Mouse (Mus musculus) kidney, embryonic 16.5 days (tissue): ENCODE results near the gene Dnajc4. TPM values are rescaled to one million over a fixed set of nuclear protein-coding genes. Genes with fewer than 3 reads are reported as not detected.
"Not testable (repeated sequence)": the region's sequence is repeated elsewhere in the genome, so short reads cannot be mapped to it uniquely, and the experiment has no call there.

Source experiments
- ATAC-seq: fragments of 200-750 bp; cut with Nextera tagmentation; 2 replicates; pipeline ENCODE4 v1.8.0; 2017; ENCODE audit warnings: moderate TSS enrichment; ENCODE audit not compliant: low FRiP score, low TSS enrichment
- H3K27ac ChIP-seq: fragments of 300-500 bp; sonication (generic); 2 replicates; pipeline ENCODE4 v1.5.1; 2014; ENCODE audit warnings: low read length
- H3K27me3 ChIP-seq: fragments of 300-500 bp; sonication (generic); 2 replicates; pipeline ENCODE4 v1.6.1; 2014; ENCODE audit warnings: low read length, control low read depth, mixed read lengths; ENCODE audit not compliant: insufficient read depth
- H3K36me3 ChIP-seq: fragments of 300-500 bp; sonication (generic); 2 replicates; pipeline ENCODE4 v1.6.1; 2014; ENCODE audit warnings: low read length, control low read depth, mixed read lengths; ENCODE audit not compliant: insufficient read depth
- H3K4me1 ChIP-seq: fragments of 300-500 bp; sonication (generic); 2 replicates; pipeline ENCODE4 v1.6.1; 2014; ENCODE audit warnings: low read length, control low read depth, mixed read lengths; ENCODE audit not compliant: insufficient read depth
- H3K4me2 ChIP-seq: fragments of 300-500 bp; sonication (generic); replicated peaks from 2 replicates; pipeline ENCODE4 v1.6.1; 2014; ENCODE audit warnings: low read depth, low read length
- H3K4me3 ChIP-seq: fragments of 300-500 bp; sonication (generic); 2 replicates; pipeline ENCODE4 v1.5.1; 2014; ENCODE audit warnings: mild to moderate bottlenecking, low read length
- H3K9ac ChIP-seq: fragments of 300-500 bp; sonication (generic); replicated peaks from 2 replicates; pipeline ENCODE4 v1.6.1; 2014; ENCODE audit warnings: low read length
- H3K9me3 ChIP-seq: fragments of 300-500 bp; sonication (generic); 2 replicates; pipeline ENCODE4 v1.6.1; 2016; ENCODE audit warnings: low read length, control low read depth
- WGBS: fragments of 180-500 bp; shearing (Covaris S2); extraction: QIAGEN DNeasy Blood & Tissue Kit; methylation state at CpG from one replicate; pipeline ENCODE4 v1.1.7; 2014; 5-methylcytosine and 5-hydroxymethylcytosine counted together
- polyA plus RNA-seq: library from polyadenylated mRNA; unstranded; fragments of >200 nt; fragmentation: Nextera tagmentation; extraction: Ambion mirVana; gene quantifications from 2 replicates; pipeline ENCODE4 v1.2.1, GENCODE M21; 2015

The Dnajc4 gene
- polyA plus RNA-seq, 1 experiment from 2014 or later, result 26.8 TPM

DNA sequence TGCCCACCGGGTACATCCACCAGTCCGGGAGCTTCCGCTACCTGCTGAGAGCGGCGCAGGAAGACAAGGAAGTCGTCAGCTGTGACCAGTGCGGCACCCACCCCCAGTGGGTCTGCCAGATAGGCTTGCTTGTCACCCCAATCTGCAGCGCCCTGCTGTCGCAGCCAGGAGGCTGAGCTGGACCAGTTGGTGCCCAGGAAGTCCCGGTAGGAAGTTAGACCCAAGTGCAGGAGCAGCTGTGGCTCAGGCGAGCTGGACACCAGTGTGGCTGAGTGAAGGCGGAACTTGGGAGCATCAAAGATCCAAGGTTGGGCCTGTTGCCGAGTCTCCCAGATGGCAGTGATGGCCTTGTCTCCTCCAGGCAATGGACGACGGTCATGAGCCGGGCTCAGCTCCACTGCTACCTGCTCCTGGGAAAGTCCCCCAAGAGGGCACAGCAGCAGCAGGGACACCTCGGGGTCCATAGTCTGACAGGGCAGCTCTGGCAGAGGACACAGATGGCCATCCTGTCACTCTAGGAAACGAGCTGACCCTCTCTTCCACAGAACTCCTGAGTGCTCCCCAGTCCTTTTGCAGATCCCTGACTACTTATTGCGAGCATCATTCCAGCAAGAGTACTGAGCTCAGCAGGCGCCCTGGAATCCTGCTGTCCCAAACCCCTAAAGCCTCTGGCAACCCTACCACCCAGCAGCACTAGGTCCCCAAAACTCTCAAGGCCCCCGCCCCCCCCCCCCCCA is 3.1 kb upstream of the Dnajc4 start:
- no peaks in the 10 kb centered on the region for H3K27me3 ChIP-seq
- H3K9me3 ChIP-seq, result no peaks in the 10 kb centered on the region
- WGBS, result 45% methylated on average over 21 of the region's 21 CpGs
- H3K27ac ChIP-seq, result peak overlapping the region; percentile 35
- H3K4me3 ChIP-seq, result peak overlapping the region; percentile 67
- peak overlapping the region; percentile 90 for H3K4me2 ChIP-seq
- peaks cover 35% of the 10 kb centered on the region for H3K4me1 ChIP-seq
- no peak for ATAC-seq
- peak overlapping the region; percentile 86 for H3K9ac ChIP-seq
- peaks cover 16% of the 10 kb centered on the region for H3K36me3 ChIP-seq

DNA sequence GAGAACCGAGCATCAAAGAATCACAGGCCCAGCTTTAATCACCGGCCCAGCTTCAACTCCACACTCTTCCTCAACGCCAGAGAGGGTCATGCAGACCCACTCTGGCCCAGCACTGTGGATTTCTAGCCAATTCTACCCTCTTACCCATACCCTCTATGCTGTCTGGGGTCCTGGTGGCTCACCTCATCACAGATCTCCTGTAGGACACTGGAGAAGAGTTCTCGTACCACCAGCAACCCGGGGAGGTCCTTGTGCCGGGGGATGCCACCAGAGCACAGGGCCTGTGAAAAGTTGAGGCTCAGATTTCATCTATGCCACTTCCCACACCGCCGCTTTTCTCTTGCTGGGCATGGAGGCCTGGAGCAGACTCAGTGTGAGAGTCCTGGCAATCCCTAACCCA is 2.1 kb upstream of the Dnajc4 start:
- 69% methylated on average over 8 of the region's 8 CpGs for whole genome bisulfite sequencing
- peak overlapping the region; percentile 90 for H3K4me2 ChIP-seq
- no peaks in the 10 kb centered on the region for H3K27me3 ChIP-seq
- H3K27ac ChIP-seq, result peak overlapping the region; percentile 7; the same call in 1 of the 2 replicates
- no peak for ATAC-seq
- no peaks in the 10 kb centered on the region for H3K9me3 ChIP-seq
- peaks cover 7% of the 10 kb centered on the region for H3K36me3 ChIP-seq
- 0 out of 2 replicates have a peak overlapping the region, but pooled peaks have one; percentile 67 for H3K4me3 ChIP-seq
- peaks cover 35% of the 10 kb centered on the region for H3K4me1 ChIP-seq
- peak overlapping the region; percentile 46 for H3K9ac ChIP-seq

DNA sequence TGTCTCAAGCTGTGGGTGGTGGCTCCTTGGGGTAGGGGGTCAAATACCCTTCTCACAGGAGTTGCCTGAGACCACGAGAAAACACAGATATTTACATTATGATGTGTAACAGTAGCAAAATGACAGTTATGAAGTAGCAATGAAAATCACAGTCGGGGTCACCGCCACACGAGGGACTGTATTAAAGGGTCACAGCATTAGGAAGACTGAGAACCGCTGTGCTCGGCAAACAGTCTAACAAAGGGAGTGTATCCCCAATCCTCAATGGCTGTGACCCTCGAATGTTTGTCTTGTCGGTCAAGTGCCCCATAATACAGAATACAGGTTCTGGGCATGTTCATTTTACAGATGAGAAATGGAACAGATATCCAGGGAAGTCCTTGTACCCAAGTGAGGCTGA is 1.6 kb upstream of the Dnajc4 start:
- Histone ChIP-seq H3K27me3 (no peaks in the 10 kb centered on the region), H3K27ac (no peak overlapping the region), H3K4me3 (no peak overlapping the region), H3K36me3 (peaks cover 6% of the 10 kb centered on the region), H3K9ac (no peak overlapping the region), H3K9me3 (no peaks in the 10 kb centered on the region), H3K4me1 (peaks cover 35% of the 10 kb centered on the region), H3K4me2 (no peak overlapping the region)
- ATAC-seq, result no peak
- WGBS, result 85% methylated on average over 8 of the region's 8 CpGs

DNA sequence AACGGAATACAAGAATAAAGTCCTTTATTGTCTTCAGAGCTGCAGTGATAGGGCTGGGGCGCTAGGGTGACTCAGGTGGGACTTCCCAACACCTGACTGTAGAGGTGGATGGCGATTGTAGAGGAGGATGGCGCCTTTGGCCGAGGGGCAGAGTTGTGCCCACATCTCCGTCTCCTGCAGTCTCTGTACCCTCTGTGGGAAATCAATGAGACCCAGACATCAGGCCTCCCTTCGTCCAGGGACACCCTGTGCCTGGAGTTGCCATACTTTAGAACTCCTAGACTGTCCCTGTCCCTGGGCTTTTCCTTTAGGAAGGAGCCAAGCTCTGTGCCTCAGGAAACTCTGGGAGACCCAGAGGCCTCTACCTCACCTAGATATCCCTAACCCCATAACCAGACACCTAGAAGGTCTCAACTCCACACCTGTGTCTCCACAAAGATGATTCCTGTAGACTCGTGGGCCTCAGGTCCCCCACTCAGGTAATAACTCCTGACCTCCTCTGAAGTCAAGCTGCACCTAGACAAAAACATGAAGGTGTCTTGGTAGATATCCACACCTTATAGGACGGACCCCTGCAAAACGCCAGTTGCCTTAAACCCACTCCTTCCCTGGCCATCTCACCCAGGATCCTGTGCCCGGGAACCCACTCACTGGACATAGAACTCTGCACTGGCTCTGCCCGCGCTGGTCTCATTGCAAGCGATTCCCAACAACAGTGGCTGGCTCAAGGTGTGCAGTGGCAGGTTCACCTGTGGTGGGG is 819 bp upstream of the Dnajc4 start:
- H3K4me3 ChIP-seq, result peak overlapping the region; percentile 67
- no peaks in the 10 kb centered on the region for H3K9me3 ChIP-seq
- H3K4me2 ChIP-seq, result peak overlapping the region; percentile 99
- H3K27me3 ChIP-seq, result no peaks in the 10 kb centered on the region
- H3K9ac ChIP-seq, result peak overlapping the region; percentile 61
- ATAC-seq, result no peak
- 58% methylated on average over 14 of the region's 14 CpGs for WGBS
- H3K4me1 ChIP-seq, result peaks cover 37% of the 10 kb centered on the region
- peaks cover 3% of the 10 kb centered on the region; the same call in 1 of the 2 replicates for H3K36me3 ChIP-seq
- H3K27ac ChIP-seq, result peak overlapping the region; percentile 52; the same call in 1 of the 2 replicates

DNA sequence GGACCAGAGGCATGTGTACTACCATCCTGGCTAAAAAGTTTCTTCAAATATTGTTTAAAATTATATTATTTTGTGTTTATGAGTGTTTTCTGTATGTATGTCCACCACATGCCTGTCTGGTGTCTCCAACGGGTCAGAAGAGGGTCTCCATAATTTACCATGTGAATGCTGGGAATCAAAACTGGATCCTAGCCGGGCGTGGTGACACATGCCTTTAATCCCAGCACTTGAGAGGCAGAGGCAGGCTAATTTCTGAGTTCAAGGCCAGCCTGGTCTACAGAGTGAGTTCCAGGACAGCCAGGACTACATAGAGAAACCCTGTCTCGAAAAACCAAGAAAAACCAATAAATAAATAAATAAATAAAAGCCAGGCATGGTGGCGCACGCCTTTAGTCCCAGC is 1.2 kb downstream of the Dnajc4 start:
- not testable (repeated sequence) for H3K27ac ChIP-seq, H3K4me2 ChIP-seq, H3K36me3 ChIP-seq, H3K27me3 ChIP-seq, H3K9ac ChIP-seq, H3K4me3 ChIP-seq, ATAC-seq, H3K9me3 ChIP-seq
- 87% methylated on average over 6 of the region's 6 CpGs for WGBS
- H3K4me1 ChIP-seq, result peaks cover 43% of the 10 kb centered on the region

DNA sequence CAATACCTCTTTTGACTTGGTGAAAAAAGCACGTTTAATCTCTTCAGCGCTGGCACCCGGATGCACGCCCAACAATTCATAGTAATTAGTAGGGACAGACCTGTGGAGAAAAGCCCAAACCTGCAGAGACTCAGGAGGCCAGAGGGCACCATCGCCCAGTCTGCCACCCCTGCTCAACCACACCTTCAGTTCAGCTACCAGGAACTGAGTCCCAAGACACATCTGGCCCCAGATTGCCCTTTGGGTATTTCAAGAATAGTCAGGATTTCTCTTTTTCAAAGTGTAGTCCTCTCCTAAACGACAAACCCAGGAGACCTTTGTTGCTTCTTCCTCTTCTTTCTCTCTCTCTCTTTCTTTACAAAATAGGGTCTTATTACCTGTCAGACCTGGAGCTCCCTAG is 1.7 kb downstream of the Dnajc4 start:
- H3K9me3 ChIP-seq, result no peaks in the 10 kb centered on the region
- H3K9ac ChIP-seq, result no peak overlapping the region
- no peaks in the 10 kb centered on the region for H3K27me3 ChIP-seq
- no peak overlapping the region for H3K4me3 ChIP-seq
- peaks cover 47% of the 10 kb centered on the region for H3K4me1 ChIP-seq
- H3K36me3 ChIP-seq, result peaks cover 3% of the 10 kb centered on the region; the same call in 1 of the 2 replicates
- 90% methylated on average over 6 of the region's 6 CpGs for WGBS
- H3K4me2 ChIP-seq, result no peak overlapping the region
- no peak overlapping the region for H3K27ac ChIP-seq
- ATAC-seq, result no peak

DNA sequence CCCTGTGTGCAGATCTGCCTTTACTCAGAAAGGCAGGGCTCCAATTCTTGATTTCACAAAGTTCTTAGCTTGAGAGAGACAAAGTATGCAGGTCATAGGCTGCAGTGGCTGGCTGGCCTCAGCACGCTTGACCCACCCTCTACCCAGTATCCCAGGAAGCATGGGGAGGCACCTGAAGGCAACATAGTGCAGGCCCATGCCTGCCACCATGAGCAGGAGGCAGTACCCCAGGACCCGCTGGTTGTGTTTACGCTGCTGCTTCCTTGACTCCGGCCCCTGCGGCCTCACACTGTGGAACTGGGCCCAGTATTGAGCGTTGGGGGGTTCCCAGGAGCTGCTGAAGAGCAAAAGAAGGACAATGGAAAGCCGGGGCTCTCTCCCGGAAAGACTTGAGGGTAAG is 3.1 kb downstream of the Dnajc4 start:
- no peak for ATAC-seq
- Histone ChIP-seq H3K4me2 (no peak overlapping the region), H3K4me3 (no peak overlapping the region), H3K9me3 (no peaks in the 10 kb centered on the region), H3K9ac (no peak overlapping the region), H3K36me3 (peaks cover 14% of the 10 kb centered on the region), H3K27me3 (no peaks in the 10 kb centered on the region), H3K4me1 (peaks cover 35% of the 10 kb centered on the region), H3K27ac (no peak overlapping the region)
- 90% methylated on average over 8 of the region's 8 CpGs for WGBS

DNA sequence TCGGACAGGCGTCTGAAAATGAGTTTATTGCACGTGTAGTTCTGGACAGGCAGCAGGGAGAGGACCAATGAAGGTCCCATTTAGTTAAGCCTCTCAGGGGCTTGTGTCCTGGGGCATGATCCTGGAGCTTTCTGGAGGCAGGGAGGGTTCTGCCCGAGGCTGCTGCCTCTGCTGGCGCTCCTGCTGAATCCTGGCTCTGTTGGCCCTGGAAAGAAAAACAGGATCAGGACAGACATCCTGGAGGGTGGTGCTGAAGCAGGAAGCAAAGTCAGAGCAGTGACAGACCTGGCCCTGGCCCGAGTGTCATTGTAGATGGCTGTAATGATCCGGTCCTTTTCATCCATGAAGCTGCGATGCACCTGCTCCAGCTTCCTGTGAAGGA is 4.5 kb downstream of the Dnajc4 start:
- WGBS, result 4% methylated on average over 8 of the region's 8 CpGs
- peaks cover 18% of the 10 kb centered on the region for H3K36me3 ChIP-seq
- peak overlapping the region; percentile 79 for H3K27ac ChIP-seq
- H3K27me3 ChIP-seq, result no peaks in the 10 kb centered on the region
- H3K4me3 ChIP-seq, result peak overlapping the region; percentile 81
- H3K9ac ChIP-seq, result peak overlapping the region; percentile 93
- no peaks in the 10 kb centered on the region for H3K9me3 ChIP-seq
- peak overlapping the region; percentile 77 for H3K4me2 ChIP-seq
- ATAC-seq, result no peak
- H3K4me1 ChIP-seq, result peaks cover 28% of the 10 kb centered on the region

DNA sequence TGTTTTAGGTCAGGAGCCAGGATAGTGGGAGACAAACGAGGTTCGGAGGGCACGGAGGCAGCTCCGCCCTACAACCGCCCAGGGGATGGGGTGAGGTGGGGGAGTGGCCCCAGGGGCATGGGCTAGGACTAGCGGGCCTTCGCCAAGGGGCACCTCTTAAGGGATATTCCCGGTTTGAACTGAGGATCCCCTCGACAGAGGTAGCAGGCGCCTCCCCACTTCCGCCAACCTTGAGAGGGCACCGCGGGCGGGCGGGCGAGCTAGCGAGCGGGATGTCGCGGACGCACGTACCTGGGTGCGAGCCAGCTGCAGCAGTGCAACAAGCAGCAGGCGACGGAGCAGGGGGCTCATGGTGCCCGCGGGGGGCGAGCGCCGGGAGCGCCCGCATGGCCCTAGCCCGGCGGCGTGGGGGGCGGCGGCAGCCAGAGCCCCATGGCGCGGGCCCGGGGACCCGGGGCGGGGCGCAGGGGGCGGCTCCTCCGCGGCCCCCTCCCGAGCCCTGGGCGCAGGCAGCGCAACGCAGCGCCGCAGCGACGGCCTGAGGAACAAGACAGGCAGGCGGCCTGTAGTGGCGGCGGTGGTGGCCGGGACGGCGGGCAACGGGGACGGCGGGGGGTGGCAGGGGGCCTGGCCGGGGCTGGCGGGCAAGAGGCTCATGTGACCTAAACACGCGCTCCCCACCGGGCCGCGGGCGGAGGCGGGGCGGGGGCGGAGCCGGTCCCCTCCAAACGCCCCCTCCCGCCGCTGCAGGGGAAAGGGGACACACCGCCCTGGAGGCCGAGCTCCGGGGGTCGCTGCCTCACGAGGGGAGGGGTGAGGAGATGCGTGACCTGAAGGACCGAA is 5.1 kb downstream of the Dnajc4 start, which contains the start of gene Vegfb:
TSS of gene Vegfb (minus strand) at position 591 of the 843 bp plus-strand sequence.
- Histone ChIP-seq H3K4me1 (peaks cover 27% of the 10 kb centered on the region), H3K4me2 (peak within 1 kb of the TSS; percentile 77), H3K9ac (peak within 1 kb of the TSS; percentile 93), H3K36me3 (peaks cover 22% of the 10 kb centered on the region), H3K4me3 (peak within 1 kb of the TSS; percentile 81), H3K27me3 (no peaks in the 10 kb centered on the region), H3K27ac (peak within 1 kb of the TSS; percentile 79), H3K9me3 (no peaks in the 10 kb centered on the region)
- under 1% methylated on average over 60 of the region's 85 CpGs for WGBS
- peak; percentile 44 for ATAC-seq
